In genomic region chr15:94478706-94479105, GRCm38 (mm10) we compare ENCODE assay signal across 14 mouse cellular contexts. TPM values are rescaled to one million over a fixed set of nuclear protein-coding genes. Genes with fewer than 3 reads are reported as not detected.
DNase-seq lines count a peak whose midpoint lies in the region; ATAC-seq lines count a peak whose summit lies in the region.
"Had no signal": no experiment of that assay in that cellular context is flagged by ENCODE, and none has a peak within 500 bp of the region (broad histone marks: within the 10 kb centered on the region; RNA-seq: fewer than 3 reads in every experiment).

No protein-coding gene starts in this region.

- no peaks in the 10 kb centered on the region for H3K9me3 ChIP-seq in hindbrain, embryonic 11.5 days (ENCODE audit: control insufficient read depth, low read length)

- H3K4me3 ChIP-seq in hindbrain, embryonic 11.5 days (ENCODE audit: low read depth, low read length) = no peak overlapping the region
- H3K4me3 ChIP-seq: gastrocnemius, adult 2 months had no signal

- 36% methylated on average over 13 of the region's 13 CpGs for WGBS in hindbrain, embryonic 11.5 days

- no peaks in the 10 kb centered on the region for H3K36me3 ChIP-seq in hindbrain, embryonic 11.5 days (ENCODE audit: control insufficient read depth, insufficient read depth, low read length)

- ATAC-seq in activated CD4-positive, CD25-positive, alpha-beta regulatory T cell, adult 4 months = peak; percentile 88
- no peak for ATAC-seq in hindbrain, embryonic 11.5 days (ENCODE audit: low FRiP score)

- no peaks in the 10 kb centered on the region; the same call in 1 of the 2 replicates for H3K4me1 ChIP-seq in hindbrain, embryonic 11.5 days (replicated peaks; ENCODE audit: control insufficient read depth, insufficient read depth, low read length)

- no peak overlapping the region for H3K9ac ChIP-seq in hindbrain, embryonic 11.5 days (ENCODE audit: low read depth, low read length)

- H3K27me3 ChIP-seq in hindbrain, embryonic 11.5 days (ENCODE audit: control insufficient read depth, insufficient read depth, low read length) = no peaks in the 10 kb centered on the region

- H3K27ac ChIP-seq in hindbrain, embryonic 11.5 days (ENCODE audit: low read depth, low read length) = no peak overlapping the region
- H3K27ac ChIP-seq: gastrocnemius, adult 2 months had no signal

- peak; percentile 41 to 53 for DNase-seq in kidney, postnatal 4 days
- DNase-seq in kidney, postnatal 10 days = no peak
- DNase-seq in hindbrain, embryonic 11.5 days (ENCODE audit: low spot score) = peak; percentile 43
- peak; percentile 53 for DNase-seq in thymus, postnatal 0 days (ENCODE audit: low spot score)
- no peak for DNase-seq in left cerebral cortex, adult 8-10 months (ENCODE audit: low spot score in 2 of 2)
- DNase-seq in yolk sac, embryonic 10.5 days (ENCODE audit: low spot score) = no peak
- no peak for DNase-seq in left cerebral cortex, adult 18-20 months (ENCODE audit: low spot score in 2 of 2)
- DNase-seq: adrenal gland, adult 2 months; cerebellum, postnatal 14 days; gastrocnemius, adult 2 months; heart, postnatal 4 days; lung, postnatal 4 days had no signal

- no peak overlapping the region for H3K4me2 ChIP-seq in hindbrain, embryonic 11.5 days (replicated peaks; ENCODE audit: low read depth, low read length)

RNA-seq across cellular contexts. Expression of gene Adamts20, which starts 13.5 kb away (rescaled TPM):
- polyA plus RNA-seq in activated CD4-positive, CD25-positive, alpha-beta regulatory T cell, adult 4 months (2017; shearing (Covaris generic)) = under 1 TPM in 1 of 2 experiments, not detected in 1; 0.17 TPM
- 3.7 and 4.3 TPM in 2 replicates for polyA plus RNA-seq in hindbrain, embryonic 11.5 days (2014; fragmentation: Nextera tagmentation; extraction: Ambion mirVana)
- polyA plus RNA-seq in thymus, postnatal 0 days (2015; fragmentation: Nextera tagmentation; extraction: Ambion mirVana) = 0.31 and 0.35 TPM in 2 replicates
- 1 to 10 TPM; 7.3 to 9.5 (median 8.8) TPM for total RNA-seq in left cerebral cortex, adult 8-10 months (2022)
- total RNA-seq in left cerebral cortex, adult 18-20 months (2021) = 1 to 10 TPM; 6.3 to 7.3 TPM
- total RNA-seq: neutrophil, adult 5-6 weeks had no signal

Comparison
In these comparisons a context has a peak if more than half of its experiments do, and no peak if none do; other contexts are left out.
1. DNase-seq: peak in kidney, postnatal 4 days (2 of 2), hindbrain, embryonic 11.5 days (single experiment) and thymus, postnatal 0 days (single experiment); none in kidney, postnatal 10 days (single experiment), left cerebral cortex, adult 8-10 months (0 of 2), yolk sac, embryonic 10.5 days (single experiment) and left cerebral cortex, adult 18-20 months (0 of 2).